Mouse (Mus musculus) limb, embryonic 11.5 days (tissue): ENCODE measurements at regions not wholly inside any gene's neighbourhood (a gene's known extent, or its start where the extent isn't known, plus 50 kb on each side); places are given as distances from the start of the nearest gene placed in this dataset.
"Not testable (repeated sequence)": the region's sequence is repeated elsewhere in the genome, so short reads cannot be mapped to it uniquely, and the experiment has no call there.

Experiments
- ATAC-seq: fragments of 200-750 bp; cut with Nextera tagmentation; 2 replicates; pipeline ENCODE4 v1.8.0; 2017; ENCODE audit warnings: low read depth; ENCODE audit not compliant: insufficient number of reproducible peaks, low FRiP score, low TSS enrichment
- DNase-seq: peaks from one replicate; pipeline ENCODE4 v3.0.0-alpha.2; 2015; ENCODE audit warnings: low spot score
- H3K27ac ChIP-seq: fragments of 300-500 bp; sonication (generic); replicated peaks from 2 replicates; pipeline ENCODE4 v1.5.1; 2014; ENCODE audit warnings: low read depth, mild to moderate bottlenecking, low read length
- H3K27me3 ChIP-seq: fragments of 300-500 bp; sonication (generic); 2 replicates; pipeline ENCODE4 v1.6.1; 2014; ENCODE audit warnings: mild to moderate bottlenecking, low read length, mixed read lengths; ENCODE audit not compliant: control insufficient read depth, insufficient read depth
- H3K36me3 ChIP-seq: fragments of 300-500 bp; sonication (generic); 2 replicates; pipeline ENCODE4 v1.6.1; 2014; ENCODE audit warnings: mild to moderate bottlenecking, low read length, moderate library complexity, mixed read lengths; ENCODE audit not compliant: control insufficient read depth, insufficient read depth
- H3K4me1 ChIP-seq: fragments of 300-500 bp; sonication (generic); 2 replicates; pipeline ENCODE4 v1.6.1; 2014; ENCODE audit warnings: low read length, mixed read lengths; ENCODE audit not compliant: control insufficient read depth, insufficient read depth
- H3K4me2 ChIP-seq: fragments of 300-500 bp; sonication (generic); 2 replicates; pipeline ENCODE4 v1.6.1; 2014; ENCODE audit warnings: low read depth, mild to moderate bottlenecking, moderate library complexity; ENCODE audit not compliant: severe bottlenecking
- H3K4me3 ChIP-seq: fragments of 300-500 bp; sonication (generic); 2 replicates; pipeline ENCODE4 v1.5.1; 2014; ENCODE audit warnings: low read depth, low read length
- H3K9ac ChIP-seq: fragments of 300-500 bp; sonication (generic); 2 replicates; pipeline ENCODE4 v1.6.1; 2014; ENCODE audit warnings: mild to moderate bottlenecking, low read length
- H3K9me3 ChIP-seq: fragments of 300-500 bp; sonication (generic); 2 replicates; pipeline ENCODE4 v1.6.1; 2016; ENCODE audit warnings: low read length; ENCODE audit not compliant: control insufficient read depth
- WGBS: fragments of 180-500 bp; shearing (Covaris S2); extraction: QIAGEN DNeasy Blood & Tissue Kit; methylation state at CpG from one replicate; pipeline ENCODE4 v1.1.7; 2014; 5-methylcytosine and 5-hydroxymethylcytosine counted together

- not testable (repeated sequence) for ATAC-seq, H3K36me3 ChIP-seq, H3K4me1 ChIP-seq, H3K27ac ChIP-seq, H3K9ac ChIP-seq, H3K4me3 ChIP-seq, H3K27me3 ChIP-seq, H3K9me3 ChIP-seq, DNase-seq, H3K4me2 ChIP-seq
- WGBS, result 94% methylated on average over 2 of the region's 2 CpGs
Observed at GRCm38 (mm10) chr17:48737181-48737580, 195.0 kb upstream of the Lrfn2 start.

GRCm38 (mm10) chr17:48738708-48739107, 193.5 kb upstream of the Lrfn2 start:
- H3K9me3 ChIP-seq, result no peaks in the 10 kb centered on the region
- ATAC-seq (no peak), DNase-seq (no peak)
- no peak overlapping the region for H3K9ac ChIP-seq
- no peak overlapping the region for H3K4me2 ChIP-seq
- H3K27ac ChIP-seq, result no peak overlapping the region
- 92% methylated on average over 5 of the region's 5 CpGs for WGBS
- H3K27me3 ChIP-seq, result no peaks in the 10 kb centered on the region
- H3K4me3 ChIP-seq, result no peak overlapping the region
- H3K36me3 ChIP-seq, result no peaks in the 10 kb centered on the region
- no peaks in the 10 kb centered on the region for H3K4me1 ChIP-seq

GRCm38 (mm10) chr17:48742769-48743405, 189.3 kb upstream of the Lrfn2 start:
- no peak for DNase-seq
- Histone ChIP-seq H3K4me1 (no peaks in the 10 kb centered on the region), H3K9ac (no peak overlapping the region), H3K27me3 (no peaks in the 10 kb centered on the region), H3K36me3 (no peaks in the 10 kb centered on the region), H3K4me2 (no peak overlapping the region), H3K4me3 (no peak overlapping the region), H3K27ac (no peak overlapping the region), H3K9me3 (no peaks in the 10 kb centered on the region)
- ATAC-seq, result no peak
- WGBS, result 88% methylated on average over 13 of the region's 13 CpGs

DNA sequence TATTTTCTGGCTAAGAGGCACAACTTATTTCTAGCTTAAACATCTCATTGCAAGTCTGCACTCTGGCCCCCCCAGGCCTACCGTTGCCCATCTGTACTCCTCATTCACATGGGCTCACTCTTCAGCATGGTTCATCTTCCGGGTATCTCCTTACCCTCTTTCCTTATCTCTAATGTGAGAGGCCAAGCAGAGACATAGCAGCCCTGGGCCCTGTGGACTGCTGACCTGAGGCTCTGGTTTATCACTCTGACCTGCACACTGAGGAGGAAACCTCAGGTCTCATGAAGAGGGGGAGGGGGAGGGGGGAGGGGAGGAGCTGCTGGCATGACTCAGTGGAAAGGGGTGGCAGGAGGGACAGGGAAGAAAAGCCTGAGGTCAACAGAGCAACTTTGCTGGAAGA, 162.1 kb upstream of the Lrfn2 start:
- DNase-seq, result no peak
- Histone ChIP-seq H3K27ac (no peak overlapping the region), H3K4me1 (no peaks in the 10 kb centered on the region), H3K9me3 (no peaks in the 10 kb centered on the region), H3K36me3 (no peaks in the 10 kb centered on the region), H3K4me3 (no peak overlapping the region), H3K4me2 (no peak overlapping the region), H3K9ac (no peak overlapping the region), H3K27me3 (no peaks in the 10 kb centered on the region)
- ATAC-seq, result no peak
- WGBS, result 79% methylated on average over 2 of the region's 2 CpGs

DNA sequence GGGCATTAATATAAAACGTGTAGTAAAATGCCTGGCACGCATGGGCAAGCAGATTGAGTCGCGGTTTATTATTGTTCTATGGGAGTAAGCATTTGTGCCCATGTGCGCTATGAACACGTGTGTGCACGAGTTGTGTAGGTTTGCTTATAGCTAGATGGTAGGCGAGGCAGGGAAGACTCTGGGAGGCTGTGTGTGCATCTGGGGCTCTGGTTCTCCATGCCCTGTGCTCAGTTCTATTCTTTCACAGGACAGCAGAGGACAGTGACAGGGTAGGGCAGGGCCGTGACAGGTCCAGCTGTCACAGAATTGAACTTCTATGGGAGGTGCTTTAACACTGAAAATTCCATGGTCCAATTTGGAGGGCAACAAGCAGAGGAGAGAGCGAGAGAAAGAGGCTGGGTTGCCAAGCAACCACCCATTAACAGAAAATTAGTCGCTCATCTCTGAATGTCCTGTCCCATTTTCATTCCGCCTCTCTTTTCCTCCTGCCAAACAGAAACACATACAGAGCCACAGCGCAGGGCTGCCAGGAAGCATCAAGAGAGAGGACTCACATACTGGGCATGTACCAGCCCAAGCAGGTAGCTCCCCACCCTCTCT, 160.4 kb upstream of the Lrfn2 start:
- Histone ChIP-seq H3K9me3 (no peaks in the 10 kb centered on the region), H3K9ac (no peak overlapping the region), H3K4me1 (no peaks in the 10 kb centered on the region), H3K4me3 (no peak overlapping the region), H3K27me3 (no peaks in the 10 kb centered on the region), H3K36me3 (no peaks in the 10 kb centered on the region), H3K4me2 (no peak overlapping the region), H3K27ac (no peak overlapping the region)
- ATAC-seq (no peak), DNase-seq (no peak)
- 86% methylated on average over 13 of the region's 13 CpGs for WGBS

GRCm38 (mm10) chr17:48774172-48774890, 157.8 kb upstream of the Lrfn2 start:
- Histone ChIP-seq H3K27me3 (no peaks in the 10 kb centered on the region), H3K4me1 (no peaks in the 10 kb centered on the region), H3K4me3 (no peak overlapping the region), H3K36me3 (no peaks in the 10 kb centered on the region), H3K27ac (no peak overlapping the region), H3K9me3 (no peaks in the 10 kb centered on the region), H3K4me2 (no peak overlapping the region), H3K9ac (no peak overlapping the region)
- DNase-seq, result peak; percentile 41
- 27% methylated on average over 15 of the region's 15 CpGs for WGBS
- no peak for ATAC-seq

DNA sequence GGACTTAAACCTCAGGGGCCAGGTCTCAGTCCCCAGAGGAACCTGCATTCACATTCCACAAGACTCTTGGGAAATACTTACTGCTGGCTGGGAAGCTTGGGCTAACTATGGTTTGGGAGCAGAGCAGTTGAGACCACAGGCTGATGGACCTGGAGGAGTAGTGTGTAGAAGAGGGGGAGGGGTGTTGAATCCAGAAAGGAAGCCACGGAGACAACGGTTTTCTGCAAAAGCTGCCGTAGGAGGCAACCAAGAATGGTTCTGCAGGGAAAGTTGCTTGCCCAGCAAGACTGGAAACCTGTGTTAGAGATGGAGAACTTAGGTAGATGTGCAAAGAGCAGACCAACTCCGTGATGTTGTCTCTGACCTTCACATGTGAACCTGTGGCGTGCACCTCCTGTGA, 156.7 kb upstream of the Lrfn2 start:
- 81% methylated on average over 5 of the region's 5 CpGs for WGBS
- H3K4me3 ChIP-seq, result no peak overlapping the region
- H3K4me1 ChIP-seq, result no peaks in the 10 kb centered on the region
- no peaks in the 10 kb centered on the region for H3K36me3 ChIP-seq
- no peaks in the 10 kb centered on the region for H3K9me3 ChIP-seq
- DNase-seq, result no peak
- no peak overlapping the region for H3K4me2 ChIP-seq
- H3K27me3 ChIP-seq, result no peaks in the 10 kb centered on the region
- H3K27ac ChIP-seq, result no peak overlapping the region
- ATAC-seq, result no peak
- no peak overlapping the region for H3K9ac ChIP-seq

GRCm38 (mm10) chr17:48776502-48776902, 155.7 kb upstream of the Lrfn2 start:
- Histone ChIP-seq H3K4me2 (no peak overlapping the region), H3K4me3 (no peak overlapping the region), H3K4me1 (no peaks in the 10 kb centered on the region), H3K27me3 (no peaks in the 10 kb centered on the region), H3K27ac (no peak overlapping the region), H3K9me3 (no peaks in the 10 kb centered on the region), H3K9ac (no peak overlapping the region), H3K36me3 (no peaks in the 10 kb centered on the region)
- no peak for DNase-seq
- no peak for ATAC-seq
- WGBS, result 30% methylated on average over 2 of the region's 2 CpGs
